Mouse (Mus musculus): ENCODE results near the gene Setd6.

Setd6 gene

GRCm38 (mm10) chr8:95704538-95704937 lies 11.1 kb upstream of the Setd6 start:
- in situ Hi-C loops (cut with MboI, MseI) = loop anchor here in 1 of 2 experiments (5.0 kb wide), 1 partner anchor 372 kb away; the partner anchor contains the start of genes Usb1 and Zfp319

GRCm38 (mm10) chr8:95709579-95709978 lies 6.1 kb upstream of the Setd6 start:
- in situ Hi-C loops (cut with MboI, MseI) = no loop called here

- in situ Hi-C loops (cut with MboI, MseI) = no loop called here
Observed at GRCm38 (mm10) chr8:95711029-95711428, 4.7 kb upstream of the Setd6 start.

GRCm38 (mm10) chr8:95712395-95712794 lies 3.3 kb upstream of the Setd6 start:
- in situ Hi-C loops (cut with MboI, MseI) = no loop called here

GRCm38 (mm10) chr8:95713100-95714010 lies 2.3 kb upstream of the Setd6 start:
- in situ Hi-C loops (cut with MboI, MseI) = no loop called here

- in situ Hi-C loops (cut with MboI, MseI) = no loop called here
Observed at GRCm38 (mm10) chr8:95714367-95714766, 1.3 kb upstream of the Setd6 start.

- in situ Hi-C loops (cut with MboI, MseI) = no loop called here
Observed at GRCm38 (mm10) chr8:95714837-95715413, 756 bp upstream of the Setd6 start.

GRCm38 (mm10) chr8:95716546-95717335 lies 1.1 kb downstream of the Setd6 start:
- in situ Hi-C loops (cut with MboI, MseI) = no loop called here

- in situ Hi-C loops (cut with MboI, MseI) = loop anchor here in 1 of 2 experiments (25.0 kb wide), 1 partner anchor 265 kb away; no protein-coding TSS in a partner anchor
Observed at GRCm38 (mm10) chr8:95727625-95728024, 11.9 kb downstream of the Setd6 start.

GRCm38 (mm10) chr8:95738596-95738995 lies 22.9 kb downstream of the Setd6 start:
- in situ Hi-C loops (cut with MboI, MseI) = loop anchor here (10.0 to 25.0 kb wide), 2 partner anchors 274 to 276 kb away; no protein-coding TSS in a partner anchor

- in situ Hi-C loops (cut with MboI, MseI) = loop anchor here (5.0 to 25.0 kb wide), 2 partner anchors 36 to 279 kb away; no protein-coding TSS in a partner anchor
Observed at GRCm38 (mm10) chr8:95741732-95742131, 26.1 kb downstream of the Setd6 start.

- in situ Hi-C loops (cut with MboI, MseI) = loop anchor here in 1 of 2 experiments (25.0 kb wide), 1 partner anchor 286 kb away; no protein-coding TSS in a partner anchor
Observed at GRCm38 (mm10) chr8:95748028-95748427, 32.3 kb downstream of the Setd6 start.

GRCm38 (mm10) chr8:95751924-95752323 lies 36.2 kb downstream of the Setd6 start:
- in situ Hi-C loops (cut with MboI, MseI) = no loop called here

GRCm38 (mm10) chr8:95760323-95760722 lies 44.6 kb downstream of the Setd6 start:
- in situ Hi-C loops (cut with MboI, MseI) = no loop called here

- in situ Hi-C loops (cut with MboI, MseI) = no loop called here
Observed at GRCm38 (mm10) chr8:95764133-95764532, 48.5 kb downstream of the Setd6 start.

Measured in T-helper 17 cell (primary cell).